Mouse (Mus musculus) midbrain, embryonic 13.5 days (tissue): ENCODE measurements around the gene Gm10964. TPM values are rescaled to one million over a fixed set of nuclear protein-coding genes. Genes with fewer than 3 reads are reported as not detected.

Source experiments
- ATAC-seq: fragments of 200-750 bp; cut with Nextera tagmentation; 2 replicates; pipeline ENCODE4 v1.8.0; 2017; ENCODE audit warnings: mild to moderate bottlenecking, moderate TSS enrichment, moderate library complexity
- H3K27ac ChIP-seq: fragments of 300-500 bp; sonication (generic); 2 replicates; pipeline ENCODE4 v1.5.1; 2015; ENCODE audit warnings: inconsistent platforms, mild to moderate bottlenecking, moderate library complexity
- H3K27me3 ChIP-seq: fragments of 300-500 bp; sonication (generic); 2 replicates; pipeline ENCODE4 v1.6.1; 2015; ENCODE audit warnings: mild to moderate bottlenecking, inconsistent platforms
- H3K36me3 ChIP-seq: fragments of 300-500 bp; sonication (generic); 2 replicates; pipeline ENCODE4 v1.6.1; 2015; ENCODE audit warnings: mild to moderate bottlenecking, inconsistent platforms
- H3K4me1 ChIP-seq: fragments of 300-500 bp; sonication (generic); replicated peaks from 2 replicates; pipeline ENCODE4 v1.6.1; 2015; ENCODE audit warnings: inconsistent platforms
- H3K4me2 ChIP-seq: fragments of 300-500 bp; sonication (generic); replicated peaks from 2 replicates; pipeline ENCODE4 v1.6.1; 2015; ENCODE audit warnings: moderate library complexity, mild to moderate bottlenecking, inconsistent platforms
- H3K4me3 ChIP-seq: fragments of 300-500 bp; sonication (generic); replicated peaks from 2 replicates; pipeline ENCODE4 v1.5.1; 2015; ENCODE audit warnings: mild to moderate bottlenecking, inconsistent platforms
- H3K9ac ChIP-seq: fragments of 300-500 bp; sonication (generic); replicated peaks from 2 replicates; pipeline ENCODE4 v1.6.1; 2015; ENCODE audit warnings: mild to moderate bottlenecking, inconsistent platforms
- H3K9me3 ChIP-seq: fragments of 300-500 bp; sonication (generic); 2 replicates; pipeline ENCODE4 v1.6.1; 2016; ENCODE audit warnings: mild to moderate bottlenecking, inconsistent platforms
- WGBS: fragments of 180-500 bp; shearing (Covaris S2); methylation state at CpG from one replicate; pipeline ENCODE4 v1.1.7; 2015; 5-methylcytosine and 5-hydroxymethylcytosine counted together
- polyA plus RNA-seq: library from polyadenylated mRNA; unstranded; fragments of >200 nt; fragmentation: Nextera tagmentation; extraction: Ambion mirVana; gene quantifications from 2 replicates; pipeline ENCODE4 v1.2.1, GENCODE M21; 2015

Gm10964 gene
- polyA plus RNA-seq, 1 experiment from 2014 or later: not detected

GRCm38 (mm10) chr3:103759261-103759970 lies 20.2 kb downstream of the Gm10964 start:
- H3K4me1 ChIP-seq: no peaks in the 10 kb centered on the region
- H3K4me3 ChIP-seq: no peak overlapping the region
- H3K36me3 ChIP-seq: peaks cover 74% of the 10 kb centered on the region
- WGBS: 92% methylated on average over 5 of the region's 5 CpGs
- no peak overlapping the region for H3K4me2 ChIP-seq
- no peaks in the 10 kb centered on the region for H3K9me3 ChIP-seq
- no peak overlapping the region for H3K9ac ChIP-seq
- no peak for ATAC-seq
- H3K27me3 ChIP-seq: no peaks in the 10 kb centered on the region
- H3K27ac ChIP-seq: no peak overlapping the region

GRCm38 (mm10) chr3:103766789-103767188 lies 27.6 kb downstream of the Gm10964 start:
- Histone ChIP-seq H3K9me3 (no peaks in the 10 kb centered on the region), H3K27ac (no peak overlapping the region), H3K4me1 (no peaks in the 10 kb centered on the region), H3K4me2 (no peak overlapping the region), H3K9ac (no peak overlapping the region), H3K36me3 (peaks cover 27% of the 10 kb centered on the region), H3K4me3 (no peak overlapping the region), H3K27me3 (no peaks in the 10 kb centered on the region)
- WGBS: 59% methylated on average over 3 of the region's 3 CpGs
- no peak for ATAC-seq

- Histone ChIP-seq H3K9me3 (no peaks in the 10 kb centered on the region), H3K27me3 (no peaks in the 10 kb centered on the region), H3K27ac (no peak overlapping the region), H3K9ac (no peak overlapping the region), H3K4me3 (no peak overlapping the region), H3K36me3 (peaks cover 18% of the 10 kb centered on the region), H3K4me1 (0 out of 2 replicates have a peak, but pooled peaks cover 2% of the 10 kb centered on the region), H3K4me2 (no peak overlapping the region)
- ATAC-seq: no peak
- 76% methylated on average over 9 of the region's 9 CpGs for WGBS
Measured at GRCm38 (mm10) chr3:103771531-103772130, 32.5 kb downstream of the Gm10964 start.

- no peak for ATAC-seq
- Histone ChIP-seq H3K36me3 (peaks cover 29% of the 10 kb centered on the region), H3K27ac (no peak overlapping the region), H3K4me1 (0 out of 2 replicates have a peak, but pooled peaks cover 2% of the 10 kb centered on the region), H3K4me2 (no peak overlapping the region), H3K27me3 (no peaks in the 10 kb centered on the region), H3K4me3 (no peak overlapping the region), H3K9ac (no peak overlapping the region), H3K9me3 (no peaks in the 10 kb centered on the region)
- WGBS: 80% methylated on average over 4 of the region's 4 CpGs
Measured at GRCm38 (mm10) chr3:103772846-103773245, 33.7 kb downstream of the Gm10964 start.

GRCm38 (mm10) chr3:103773508-103773907 lies 34.3 kb downstream of the Gm10964 start:
- no peak overlapping the region for H3K9ac ChIP-seq
- H3K9me3 ChIP-seq: no peaks in the 10 kb centered on the region
- no peak overlapping the region for H3K27ac ChIP-seq
- no peak overlapping the region for H3K4me3 ChIP-seq
- peaks cover 29% of the 10 kb centered on the region for H3K36me3 ChIP-seq
- 82% methylated on average over 3 of the region's 3 CpGs for WGBS
- ATAC-seq: no peak
- H3K4me1 ChIP-seq: 0 out of 2 replicates have a peak, but pooled peaks cover 2% of the 10 kb centered on the region
- H3K4me2 ChIP-seq: no peak overlapping the region
- no peaks in the 10 kb centered on the region for H3K27me3 ChIP-seq

- 84% methylated on average over 15 of the region's 15 CpGs for WGBS
- Histone ChIP-seq H3K36me3 (peaks cover 25% of the 10 kb centered on the region), H3K9me3 (no peaks in the 10 kb centered on the region), H3K27me3 (no peaks in the 10 kb centered on the region), H3K4me3 (no peak overlapping the region), H3K4me2 (no peak overlapping the region), H3K9ac (no peak overlapping the region), H3K4me1 (0 out of 2 replicates have a peak, but pooled peaks cover 2% of the 10 kb centered on the region), H3K27ac (no peak overlapping the region)
- ATAC-seq: no peak
Measured at GRCm38 (mm10) chr3:103774009-103774408, 34.8 kb downstream of the Gm10964 start.

- Histone ChIP-seq H3K9ac (no peak overlapping the region), H3K27me3 (no peaks in the 10 kb centered on the region), H3K36me3 (peaks cover 21% of the 10 kb centered on the region), H3K4me3 (no peak overlapping the region), H3K9me3 (no peaks in the 10 kb centered on the region), H3K4me2 (no peak overlapping the region), H3K27ac (no peak overlapping the region), H3K4me1 (no peaks in the 10 kb centered on the region)
- WGBS: 90% methylated on average over 11 of the region's 11 CpGs
- ATAC-seq: no peak
Measured at GRCm38 (mm10) chr3:103777940-103778339, 38.8 kb downstream of the Gm10964 start.

- H3K4me1 ChIP-seq: no peaks in the 10 kb centered on the region
- no peak overlapping the region for H3K9ac ChIP-seq
- no peak overlapping the region for H3K4me3 ChIP-seq
- H3K27ac ChIP-seq: no peak overlapping the region
- H3K27me3 ChIP-seq: no peaks in the 10 kb centered on the region
- no peak for ATAC-seq
- WGBS: 89% methylated on average over 6 of the region's 6 CpGs
- no peak overlapping the region for H3K4me2 ChIP-seq
- H3K9me3 ChIP-seq: no peaks in the 10 kb centered on the region
- H3K36me3 ChIP-seq: peaks cover 21% of the 10 kb centered on the region
Measured at GRCm38 (mm10) chr3:103778660-103779059, 39.5 kb downstream of the Gm10964 start.

GRCm38 (mm10) chr3:103779183-103779582 lies 40.0 kb downstream of the Gm10964 start:
- H3K36me3 ChIP-seq: peaks cover 18% of the 10 kb centered on the region
- no peak for ATAC-seq
- H3K27ac ChIP-seq: no peak overlapping the region
- no peaks in the 10 kb centered on the region for H3K4me1 ChIP-seq
- no peak overlapping the region for H3K4me3 ChIP-seq
- H3K27me3 ChIP-seq: no peaks in the 10 kb centered on the region
- no peak overlapping the region for H3K9ac ChIP-seq
- no peaks in the 10 kb centered on the region for H3K9me3 ChIP-seq
- WGBS: 79% methylated on average over 7 of the region's 7 CpGs
- no peak overlapping the region for H3K4me2 ChIP-seq

- Histone ChIP-seq H3K9me3 (no peaks in the 10 kb centered on the region), H3K27ac (no peak overlapping the region)
- 94% methylated on average over 3 of the region's 3 CpGs for WGBS
Measured at GRCm38 (mm10) chr3:103780271-103780670, 41.1 kb downstream of the Gm10964 start.

GRCm38 (mm10) chr3:103780777-103781176 lies 41.6 kb downstream of the Gm10964 start:
- no peaks in the 10 kb centered on the region for H3K4me1 ChIP-seq
- ATAC-seq: no peak
- H3K4me3 ChIP-seq: no peak overlapping the region
- peaks cover 13% of the 10 kb centered on the region for H3K36me3 ChIP-seq
- no peak overlapping the region for H3K27ac ChIP-seq
- H3K9ac ChIP-seq: no peak overlapping the region
- 82% methylated on average over 5 of the region's 5 CpGs for WGBS
- H3K4me2 ChIP-seq: no peak overlapping the region
- H3K27me3 ChIP-seq: no peaks in the 10 kb centered on the region
- no peaks in the 10 kb centered on the region for H3K9me3 ChIP-seq

More at GRCm38 (mm10) chr3:103780271-103780670, 41.1 kb downstream of the Gm10964 start:
- H3K9ac ChIP-seq: no peak overlapping the region
- no peak for ATAC-seq
- no peak overlapping the region for H3K4me3 ChIP-seq
- H3K4me1 ChIP-seq: no peaks in the 10 kb centered on the region
- H3K27me3 ChIP-seq: no peaks in the 10 kb centered on the region
- H3K4me2 ChIP-seq: no peak overlapping the region
- H3K36me3 ChIP-seq: peaks cover 18% of the 10 kb centered on the region

- H3K4me2 ChIP-seq: no peak overlapping the region
- ATAC-seq: no peak
- WGBS: 89% methylated on average over 4 of the region's 4 CpGs
- no peak overlapping the region for H3K4me3 ChIP-seq
- H3K27ac ChIP-seq: no peak overlapping the region
- no peaks in the 10 kb centered on the region for H3K27me3 ChIP-seq
- peaks cover under 1% of the 10 kb centered on the region; the same call in 1 of the 2 replicates for H3K36me3 ChIP-seq
- no peaks in the 10 kb centered on the region for H3K9me3 ChIP-seq
- peaks cover 9% of the 10 kb centered on the region; the same call in 1 of the 2 replicates for H3K4me1 ChIP-seq
- H3K9ac ChIP-seq: no peak overlapping the region
Measured at GRCm38 (mm10) chr3:103782844-103783609, 43.9 kb downstream of the Gm10964 start.
